Mouse (Mus musculus) thymus, postnatal 0 days (tissue): ENCODE results near the gene Sbk2. TPM values are rescaled to one million over a fixed set of nuclear protein-coding genes. Genes with fewer than 3 reads are reported as not detected.

ENCODE experiments used
- DNase-seq: peaks from one replicate; pipeline ENCODE4 v3.0.0-alpha.2; 2015; ENCODE audit warnings: low spot score
- polyA plus RNA-seq: library from polyadenylated mRNA; unstranded; fragments of >200 nt; fragmentation: Nextera tagmentation; extraction: Ambion mirVana; gene quantifications from 2 replicates; pipeline ENCODE4 v1.2.1, GENCODE M21; 2015

Gene Sbk2
- polyA plus RNA-seq, 1 experiment from 2014 or later, result 0.21 TPM

DNA sequence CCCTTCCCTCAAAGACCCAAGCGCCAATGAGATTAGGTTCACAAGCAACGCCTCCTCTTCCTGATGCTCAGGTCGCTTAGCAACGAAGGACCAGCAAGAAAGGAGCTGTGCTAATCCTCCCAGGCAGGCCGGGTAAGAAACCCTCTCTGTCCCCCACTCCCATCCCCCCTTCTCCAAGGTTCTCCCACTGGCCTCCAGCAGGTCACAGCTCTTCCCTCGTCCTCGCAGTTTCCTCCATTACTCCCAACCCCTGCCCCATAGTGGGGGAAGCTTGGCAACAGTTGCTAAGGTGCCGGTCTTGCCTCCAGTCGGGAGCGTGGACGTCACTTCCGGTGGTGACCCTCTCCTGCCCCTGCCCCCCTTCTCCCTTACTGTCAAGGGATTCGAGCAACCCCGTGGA, 41.7 kb downstream of the Sbk2 start:
- peak; percentile 39 for DNase-seq

DNA sequence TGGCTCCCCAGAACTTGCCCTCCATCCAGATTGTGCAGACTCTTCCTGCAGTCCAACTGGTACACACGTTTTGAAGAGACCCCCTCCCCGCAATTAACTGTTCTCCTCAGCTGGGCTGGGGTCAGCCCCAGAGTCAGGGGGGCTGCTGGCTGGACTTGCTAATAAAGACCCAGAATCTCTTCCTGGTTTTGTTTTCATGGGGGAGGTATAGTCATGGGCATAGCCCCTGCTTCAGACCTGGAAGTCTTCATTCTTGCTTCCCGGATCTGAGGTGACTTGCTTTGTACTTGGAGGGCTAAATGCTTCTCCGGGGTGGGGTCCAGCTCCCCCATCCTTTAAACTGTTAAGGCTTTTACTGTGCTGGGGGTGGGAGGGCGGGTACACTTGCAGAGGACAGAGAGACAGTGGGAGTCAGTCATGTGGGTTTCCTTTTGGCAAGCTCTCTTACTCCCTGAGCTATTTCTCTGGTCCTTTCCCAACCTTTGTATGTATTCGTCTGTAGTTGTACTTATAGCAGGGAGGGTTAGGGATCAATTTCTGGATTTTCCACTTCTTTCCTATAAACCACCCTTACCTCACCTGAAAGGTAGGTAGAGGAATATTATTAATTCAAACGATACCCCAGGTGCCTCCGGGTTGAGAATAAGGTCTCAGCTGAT, 42.3 kb downstream of the Sbk2 start, which contains the start of gene Nat14:
Gene Nat14, plus strand, starts transcription at position 205 of the 659 bp plus-strand sequence.
- no peak for DNase-seq

GRCm38 (mm10) chr7:4920976-4921823, 43.0 kb downstream of the Sbk2 start:
- DNase-seq, result no peak

DNA sequence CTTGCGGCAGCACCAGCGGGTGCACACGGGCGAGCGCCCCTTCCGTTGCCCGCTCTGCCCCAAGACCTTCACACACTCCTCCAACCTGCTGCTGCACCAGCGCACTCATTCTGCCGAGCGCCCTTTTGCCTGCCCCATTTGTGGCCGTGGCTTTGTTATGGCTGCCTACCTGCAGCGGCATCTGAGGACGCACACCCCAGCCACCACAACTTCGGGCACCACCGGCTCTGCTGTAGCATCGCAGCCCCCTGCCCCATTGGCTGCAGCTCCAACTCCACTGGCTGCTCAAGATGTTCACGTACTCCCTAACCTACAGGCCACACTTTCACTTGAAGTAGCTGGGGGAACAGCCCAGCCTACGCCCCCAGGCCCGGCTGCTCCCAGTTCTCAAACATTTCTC, 43.7 kb downstream of the Sbk2 start:
- DNase-seq, result no peak

DNA sequence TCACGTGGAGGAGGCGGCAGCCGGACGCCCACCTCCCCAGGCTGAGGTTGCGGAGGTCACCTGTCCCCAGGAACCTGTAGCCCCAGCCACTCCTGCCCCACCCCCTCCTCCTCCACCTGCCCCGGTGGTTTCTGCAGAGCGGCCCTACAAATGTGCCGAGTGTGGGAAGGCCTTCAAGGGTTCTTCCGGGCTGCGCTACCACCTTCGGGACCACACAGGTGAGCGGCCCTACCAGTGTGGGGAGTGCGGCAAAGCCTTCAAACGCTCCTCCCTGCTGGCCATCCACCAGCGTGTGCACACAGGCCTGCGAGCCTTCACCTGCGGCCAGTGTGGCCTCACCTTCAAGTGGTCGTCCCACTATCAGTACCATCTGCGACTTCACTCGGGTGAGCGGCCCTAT, 44.2 kb downstream of the Sbk2 start:
- no peak for DNase-seq

DNA sequence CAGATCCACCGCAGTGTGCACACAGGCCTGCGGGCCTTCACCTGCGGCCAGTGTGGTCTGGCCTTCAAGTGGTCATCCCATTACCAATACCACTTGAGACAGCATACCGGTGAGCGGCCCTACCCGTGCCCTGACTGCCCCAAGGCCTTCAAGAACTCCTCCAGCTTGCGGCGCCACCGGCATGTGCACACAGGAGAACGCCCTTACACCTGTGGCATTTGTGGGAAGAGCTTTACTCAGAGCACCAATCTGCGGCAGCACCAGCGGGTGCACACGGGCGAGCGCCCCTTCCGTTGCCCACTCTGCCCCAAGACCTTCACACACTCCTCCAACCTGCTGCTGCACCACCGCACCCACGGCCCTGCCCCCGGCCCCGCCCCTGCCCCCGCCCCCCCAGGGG, 45.1 kb downstream of the Sbk2 start:
- DNase-seq, result no peak

GRCm38 (mm10) chr7:4918681-4919080, 45.5 kb downstream of the Sbk2 start:
- DNase-seq, result no peak

GRCm38 (mm10) chr7:4917494-4917893, 46.7 kb downstream of the Sbk2 start:
- DNase-seq, result no peak

DNA sequence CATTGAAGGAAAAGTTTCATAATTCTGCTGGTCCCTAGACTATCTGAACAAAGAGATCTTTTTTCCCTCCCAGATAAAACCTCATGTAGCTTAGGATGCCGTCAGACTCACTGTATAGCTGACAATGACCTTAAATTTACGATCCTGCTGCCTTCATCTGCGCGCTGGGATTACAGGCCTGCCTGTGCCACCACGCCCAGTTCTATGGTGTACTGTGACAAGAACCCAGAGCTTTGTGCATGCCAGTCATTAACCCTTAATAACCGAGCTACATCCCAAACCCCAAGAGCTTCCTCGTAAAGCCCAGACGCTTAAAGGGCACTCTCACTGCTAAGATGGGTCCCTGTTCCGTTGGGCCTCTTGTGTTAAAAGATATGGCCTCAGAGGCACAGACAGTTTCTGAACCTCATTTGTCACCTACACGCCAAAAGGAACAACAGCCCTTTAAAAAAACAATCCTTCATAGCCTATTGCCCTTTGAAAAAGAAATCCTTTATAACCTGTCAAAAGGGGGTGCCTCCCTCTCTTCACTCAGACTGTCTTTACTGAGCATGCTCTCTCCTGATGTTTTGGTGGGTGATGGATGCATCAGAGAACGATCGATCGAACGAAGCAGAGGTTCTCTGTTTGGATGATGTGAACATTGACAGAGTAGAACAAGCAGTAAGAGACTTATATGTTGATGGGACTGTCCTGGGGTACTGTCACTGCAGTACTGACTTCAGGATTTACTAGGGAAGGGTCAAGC, 48.4 kb downstream of the Sbk2 start:
- DNase-seq, result no peak

- peak; percentile 96 for DNase-seq
Observed at GRCm38 (mm10) chr7:4915007-4915665, 49.1 kb downstream of the Sbk2 start, which contains the start of gene Zfp628. Gene Zfp628 (plus strand): TSS chr7:4915217.

DNA sequence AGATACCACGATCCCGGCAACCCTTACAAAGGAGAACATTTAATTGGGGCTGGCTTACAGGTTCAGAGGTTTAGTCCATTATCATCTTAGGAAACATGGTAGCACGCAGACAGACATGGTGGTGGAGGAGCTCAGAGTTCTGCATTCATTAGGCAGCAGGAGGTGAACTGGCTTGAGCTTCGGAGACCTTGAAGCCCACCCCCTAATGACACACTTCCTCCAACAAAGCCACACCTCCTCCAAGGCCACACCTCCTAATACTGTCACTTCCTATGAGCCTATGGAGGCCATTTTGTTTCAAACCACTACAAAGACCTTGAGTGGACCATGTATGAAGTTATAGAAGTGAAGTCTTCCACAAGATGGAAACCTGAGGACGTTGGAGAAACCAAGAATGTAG, 52.0 kb downstream of the Sbk2 start:
- DNase-seq, result no peak

- DNase-seq, result peak; percentile 33
Observed at GRCm38 (mm10) chr7:4911561-4911960, 52.6 kb downstream of the Sbk2 start.

- DNase-seq, result no peak
Observed at GRCm38 (mm10) chr7:4906466-4906950, 57.7 kb downstream of the Sbk2 start, which contains the start of gene Gm36210. Gene Gm36210 (minus strand): TSS chr7:4906516.

GRCm38 (mm10) chr7:4902404-4902803, 61.8 kb downstream of the Sbk2 start:
- no peak for DNase-seq

DNA sequence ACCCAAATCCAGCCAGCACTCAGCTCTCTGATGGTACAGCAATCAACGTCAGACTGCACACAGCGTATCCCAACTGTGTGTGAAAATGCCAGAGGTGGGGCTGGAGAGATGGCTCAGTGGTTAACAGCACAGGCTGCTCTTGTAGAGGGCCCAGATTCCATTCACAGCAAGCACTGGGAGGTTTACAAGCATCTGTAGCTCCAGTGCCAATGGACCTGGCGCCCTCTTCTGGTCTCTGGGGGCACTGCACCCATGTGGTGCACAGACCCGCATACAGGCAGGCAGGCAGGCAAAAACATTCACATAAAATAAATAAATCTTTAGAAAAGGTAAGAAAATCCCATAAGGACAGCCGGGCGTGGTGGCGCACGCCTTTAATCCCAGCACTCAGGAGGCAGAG, 63.0 kb downstream of the Sbk2 start:
- peak; percentile 48 for DNase-seq

DNA sequence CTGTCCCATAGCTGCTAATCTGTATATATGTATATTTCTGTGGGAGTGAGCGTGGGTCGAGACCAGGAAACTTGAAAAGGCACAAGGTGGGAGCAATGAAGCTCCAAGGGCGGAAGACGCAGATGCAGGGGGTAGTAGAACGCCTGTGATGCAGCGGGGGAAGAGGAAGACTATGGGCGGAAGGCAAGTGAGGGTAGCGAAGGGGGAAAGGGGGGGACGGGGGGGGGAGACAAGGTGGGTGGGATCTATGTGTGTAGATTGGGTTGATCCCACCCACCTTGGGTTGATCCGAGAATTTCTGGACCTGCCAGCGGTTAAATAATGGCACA, 63.7 kb downstream of the Sbk2 start:
- DNase-seq, result peak; percentile 30

GRCm38 (mm10) chr7:4899649-4900522, 64.3 kb downstream of the Sbk2 start:
- DNase-seq, result peak; percentile 27

DNA sequence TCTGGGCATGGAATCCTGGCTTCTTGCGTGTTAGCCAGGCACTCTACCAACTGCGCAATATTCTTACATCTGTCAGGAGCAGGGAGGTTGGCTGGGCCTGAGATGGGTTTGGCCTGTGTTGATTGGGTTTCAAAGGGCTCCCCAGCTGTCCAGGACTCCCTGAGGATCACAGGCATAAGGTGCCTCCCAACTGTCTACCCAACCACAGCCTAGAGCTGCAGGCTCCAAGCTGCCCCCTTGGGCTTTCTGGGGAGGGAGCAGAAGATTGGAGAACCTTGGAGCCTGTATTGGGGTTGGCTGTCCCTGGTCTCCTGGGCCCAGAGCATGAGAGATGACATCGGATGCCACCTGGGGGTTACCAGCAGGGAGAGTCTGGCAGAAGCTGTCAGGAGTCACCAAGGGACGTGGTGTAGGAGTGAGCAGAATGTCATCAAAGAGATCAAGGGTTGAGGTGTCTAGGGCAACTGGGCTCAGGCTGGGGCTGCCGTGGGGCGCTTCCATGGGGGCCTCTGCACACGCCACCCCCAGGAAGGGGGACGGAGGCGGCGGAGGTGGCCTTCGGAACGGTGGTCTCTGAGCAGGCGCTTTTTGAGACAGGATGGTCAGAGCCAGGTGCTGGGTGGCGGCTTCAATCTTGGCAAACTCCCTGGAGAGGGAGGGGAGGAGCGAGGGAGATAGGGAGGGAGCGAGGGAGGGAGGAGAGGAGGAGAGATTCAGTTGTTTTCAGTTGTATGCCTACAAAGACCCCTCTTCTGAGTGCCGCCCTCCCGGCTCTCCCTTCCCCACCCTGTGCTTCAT, 65.2 kb downstream of the Sbk2 start:
- DNase-seq, result no peak

DNA sequence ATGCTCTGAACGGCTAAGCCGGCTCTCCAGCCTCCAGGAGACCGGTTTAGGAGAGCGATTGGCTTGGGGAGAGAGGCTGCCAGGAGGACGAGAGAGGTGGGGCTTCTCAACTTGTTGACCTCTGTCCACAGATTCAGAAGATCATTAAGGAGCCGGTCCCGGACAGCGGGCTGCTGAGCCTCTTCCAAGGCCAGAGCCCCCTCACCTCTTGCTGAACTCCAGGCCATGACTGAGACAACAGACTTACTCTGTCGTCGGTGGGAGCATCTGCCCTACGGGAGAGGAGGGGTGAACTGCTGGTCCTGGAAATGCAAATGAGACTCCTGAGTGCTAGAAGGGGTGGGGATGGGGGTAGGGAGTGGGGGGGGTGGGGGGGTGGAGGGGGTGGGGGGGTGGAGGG, 69.0 kb downstream of the Sbk2 start:
- no peak for DNase-seq
